8 mouse cellular contexts compared by ENCODE assay signal in the genomic region with DNA sequence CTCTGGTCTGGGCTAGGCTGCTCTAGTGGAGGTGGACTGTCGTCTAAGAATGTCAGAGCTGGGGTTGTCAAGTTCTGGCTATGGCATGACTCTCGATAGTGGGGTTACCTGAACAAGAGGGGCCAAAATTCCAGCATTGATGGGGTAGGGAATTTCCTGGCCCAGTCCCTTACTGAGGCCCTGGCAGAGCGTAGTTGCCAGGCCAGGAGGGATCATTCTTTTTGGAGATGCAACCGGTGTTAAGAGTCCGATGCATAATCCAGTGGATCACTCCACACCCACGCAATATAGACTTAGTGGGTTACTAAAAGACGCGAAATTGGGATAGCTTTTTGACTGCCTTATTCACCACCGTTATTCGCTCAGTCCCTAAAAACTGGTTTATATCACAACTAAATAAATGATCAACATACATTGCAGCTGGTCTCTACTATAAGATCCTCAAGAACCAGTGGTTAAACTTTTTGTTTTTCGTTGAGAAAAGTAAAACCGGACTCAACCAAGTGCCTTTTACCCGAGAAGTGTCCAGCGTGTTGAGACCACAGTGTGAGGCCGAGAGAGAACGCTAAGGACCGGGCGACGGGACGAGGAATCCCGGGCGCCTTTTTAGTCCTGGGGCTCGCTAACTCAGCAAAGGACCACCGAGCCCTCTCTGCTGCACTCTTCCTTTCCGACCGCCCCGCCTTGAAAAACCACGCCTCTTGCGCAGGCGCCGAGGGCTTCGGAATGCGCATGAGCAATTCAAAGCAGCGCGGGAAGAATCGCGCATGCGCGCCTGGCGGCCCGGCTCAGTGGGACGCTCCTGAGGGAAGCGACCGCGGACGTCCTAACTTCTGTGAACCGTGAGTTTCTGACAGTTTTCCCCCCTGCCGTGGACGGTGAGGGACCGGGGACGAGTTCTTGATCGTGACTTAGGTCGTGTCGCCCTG. TPM values are rescaled to one million over a fixed set of nuclear protein-coding genes. Genes with fewer than 3 reads are reported as not detected.
DNase-seq lines count a peak whose midpoint lies in the region; ATAC-seq lines count a peak whose summit lies in the region.

Cdc7 (plus strand) TSS at position 739 of the 929 bp plus-strand sequence.

- peaks cover 11% of the 10 kb centered on the region for H3K4me1 ChIP-seq in hindbrain, embryonic 16.5 days (ENCODE audit: control insufficient read depth, insufficient read depth, low read depth, low read length)

- peak; percentile 96 for ATAC-seq in hindbrain, embryonic 16.5 days

- peak within 1 kb of the TSS; percentile 89 for H3K4me2 ChIP-seq in hindbrain, embryonic 16.5 days (ENCODE audit: low read length)

- H3K27ac ChIP-seq in hindbrain, embryonic 16.5 days (ENCODE audit: low read depth, low read length) = peak within 1 kb of the TSS; percentile 76
- peak within 1 kb of the TSS; percentile 53 for H3K27ac ChIP-seq in macrophage

- H3K27me3 ChIP-seq in hindbrain, embryonic 16.5 days (replicated peaks; ENCODE audit: control insufficient read depth, insufficient read depth, low read length) = no peaks in the 10 kb centered on the region

- peak; percentile 93 for DNase-seq in R1 (ENCODE audit: low read depth, low spot score)
- DNase-seq in cerebellum, postnatal 25 days = peak; percentile 96
- DNase-seq in frontal cortex, postnatal 36 days (ENCODE audit: low spot score in 2 of 2) = peak; percentile 92 to 95
- peak; percentile 91 to 92 for DNase-seq in left cerebral cortex, adult 18-20 months (ENCODE audit: low spot score in 2 of 2)
- DNase-seq in right cerebral cortex, adult 18-20 months = peak; percentile 91
- peak; percentile 72 for DNase-seq in urinary bladder, postnatal 10 days (ENCODE audit: low spot score)

- H3K4me3 ChIP-seq in hindbrain, embryonic 16.5 days (ENCODE audit: low read length) = peak within 1 kb of the TSS; percentile 96
- H3K4me3 ChIP-seq in macrophage (ENCODE audit: inconsistent target) = peak within 1 kb of the TSS; percentile 68

- H3K36me3 ChIP-seq in hindbrain, embryonic 16.5 days (ENCODE audit: control insufficient read depth, insufficient read depth, low read length) = no peaks in the 10 kb centered on the region
- no peaks in the 10 kb centered on the region for H3K36me3 ChIP-seq in macrophage (ENCODE audit: inconsistent target)

- WGBS in hindbrain, embryonic 16.5 days = 6% methylated on average over 47 of the region's 54 CpGs
- WGBS in macrophage (ENCODE audit: missing documents) = 10% methylated on average over 54 of the region's 54 CpGs

- peak within 1 kb of the TSS; percentile 91 for H3K9ac ChIP-seq in hindbrain, embryonic 16.5 days (ENCODE audit: low read depth, low read length)

- no peaks in the 10 kb centered on the region for H3K9me3 ChIP-seq in hindbrain, embryonic 16.5 days (ENCODE audit: control insufficient read depth, low read length)

- peaks cover 13% of the 10 kb centered on the region for H3K79me2 ChIP-seq in macrophage (ENCODE audit: inconsistent target)

RNA-seq across cellular contexts. Expression of gene Cdc7, which starts in this region (rescaled TPM):
- 37.0 and 46.5 TPM in 2 replicates for polyA plus RNA-seq in hindbrain, embryonic 16.5 days (2015; fragmentation: Nextera tagmentation; extraction: Ambion mirVana)
- 10 to 100 TPM; 12.4 to 15.4 TPM for total RNA-seq in left cerebral cortex, adult 18-20 months (2021)
- total RNA-seq in macrophage (2018; cell fraction: chromatin; rRNA removed) = 10 to 100 TPM in 11 of 26 experiments, 1 to 10 TPM in 15; 4.1 to 18.9 (median 9.4) TPM
- 1 to 10 TPM in 21 of 26 experiments, under 1 TPM in 5; 0.65 to 2.7 (median 1.3) TPM for total RNA-seq in macrophage (2018; cell fraction: cytosol; rRNA removed)
- total RNA-seq in macrophage (2018; cell fraction: nucleus; rRNA removed) = 10 to 100 TPM in 5 of 26 experiments, 1 to 10 TPM in 21; 2.9 to 45.0 (median 7.4) TPM
- 0.93 to 5.0 TPM (median 1.7 TPM) in 3 replicates for polyA plus RNA-seq in macrophage (2018)

Comparison
In these comparisons a context has a peak if more than half of its experiments do, and no peak if none do; other contexts are left out.
1. Peak in every context shown above with its lines: DNase-seq, ATAC-seq, H3K4me3 ChIP-seq and H3K27ac ChIP-seq.